Mouse (Mus musculus) cerebellum, postnatal 10 days (tissue): ENCODE results near the gene 3300002I08Rik.
A peak's percentile ranks its signal among the peaks of the same experiment; 100 is the strongest.
"Not testable (repeated sequence)": the region's sequence is repeated elsewhere in the genome, so short reads cannot be mapped to it uniquely, and the experiment has no call there.

Source experiments
- DNase-seq, 2 experiments: peaks; one replicate each; pipeline ENCODE4 v3.0.0; 2021; ENCODE audit warnings: mixed read lengths in 2 of 2

The 3300002I08Rik gene

DNA sequence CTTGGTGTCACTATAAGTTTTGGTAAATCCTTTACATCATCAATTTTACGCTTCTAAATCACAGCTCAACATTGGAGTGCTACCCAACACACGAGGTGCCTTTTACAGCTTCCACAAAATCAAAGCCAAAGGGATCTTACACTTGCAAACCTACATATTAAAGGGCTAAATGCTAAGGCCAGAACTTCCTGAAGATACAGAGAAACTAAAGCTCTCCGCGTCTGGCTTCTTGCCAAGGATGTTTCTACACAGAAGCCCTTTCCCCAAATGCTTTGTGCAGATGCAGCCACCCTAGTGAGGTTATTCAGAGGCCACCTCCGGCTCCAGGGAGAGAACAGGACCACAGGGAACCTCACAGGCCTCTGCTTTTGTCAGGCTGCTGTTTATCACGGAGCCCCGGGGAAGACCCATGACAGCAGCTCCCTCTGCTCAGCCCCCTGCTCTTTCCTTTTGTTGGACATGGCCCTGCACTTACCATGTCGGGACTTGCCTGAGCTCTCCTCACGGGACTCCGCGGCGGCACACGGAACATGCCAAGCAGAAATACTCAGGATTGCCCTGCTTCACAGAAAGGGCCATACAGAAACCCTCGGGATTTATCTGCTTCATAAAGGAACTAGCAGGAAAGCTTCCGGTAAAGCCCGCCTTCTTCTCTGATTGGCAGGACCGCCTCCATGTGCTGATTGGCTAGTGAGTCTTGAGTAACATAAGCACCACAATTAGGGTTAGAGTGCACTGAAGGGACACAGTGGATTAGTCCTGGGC lies at the start of gene 3300002I08Rik:
TSS of gene 3300002I08Rik (minus strand) at position 653 of the 765 bp plus-strand sequence.
- peak; percentile 90 to 94 for DNase-seq

DNA sequence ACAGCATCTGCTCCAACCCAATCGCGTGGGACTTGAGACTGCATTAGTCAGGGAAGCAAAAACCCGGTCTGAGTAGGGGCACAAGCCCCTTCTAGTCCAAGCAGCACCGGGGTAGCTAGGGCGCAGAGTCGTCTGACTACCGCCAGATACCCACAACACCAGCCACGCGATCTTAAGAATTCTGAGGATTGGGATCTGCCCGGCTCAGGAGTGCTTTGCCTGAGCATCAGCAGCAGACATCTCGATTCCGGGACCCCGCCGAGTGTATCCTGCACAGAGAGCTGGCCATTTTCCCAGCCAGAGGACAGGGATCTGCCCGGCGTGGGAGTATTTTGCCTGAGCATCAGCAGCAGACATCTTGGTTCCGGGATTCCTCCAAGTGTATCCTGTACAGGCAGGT lies 49.6 kb upstream of the 3300002I08Rik start:
- not testable (repeated sequence) for DNase-seq

DNA sequence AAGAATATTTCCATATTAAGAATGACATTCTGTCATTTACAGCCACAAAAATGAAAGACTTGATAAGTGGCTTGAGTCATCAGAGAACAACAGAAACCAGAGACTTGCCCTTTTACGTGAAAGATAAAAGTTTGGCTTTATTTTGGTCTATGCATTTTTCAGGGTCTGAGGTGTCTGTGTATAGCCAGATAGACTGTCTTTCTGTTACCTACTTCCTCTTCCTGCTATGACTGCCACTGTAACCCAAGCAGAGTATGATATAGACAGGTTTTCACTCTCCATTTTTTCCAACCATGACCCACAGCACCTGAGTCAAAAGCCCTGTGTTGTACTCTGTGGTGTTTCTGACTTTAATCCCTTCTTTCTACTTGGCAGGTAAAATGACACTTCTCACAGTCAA lies 27.6 kb upstream of the 3300002I08Rik start:
- DNase-seq = no peak

DNA sequence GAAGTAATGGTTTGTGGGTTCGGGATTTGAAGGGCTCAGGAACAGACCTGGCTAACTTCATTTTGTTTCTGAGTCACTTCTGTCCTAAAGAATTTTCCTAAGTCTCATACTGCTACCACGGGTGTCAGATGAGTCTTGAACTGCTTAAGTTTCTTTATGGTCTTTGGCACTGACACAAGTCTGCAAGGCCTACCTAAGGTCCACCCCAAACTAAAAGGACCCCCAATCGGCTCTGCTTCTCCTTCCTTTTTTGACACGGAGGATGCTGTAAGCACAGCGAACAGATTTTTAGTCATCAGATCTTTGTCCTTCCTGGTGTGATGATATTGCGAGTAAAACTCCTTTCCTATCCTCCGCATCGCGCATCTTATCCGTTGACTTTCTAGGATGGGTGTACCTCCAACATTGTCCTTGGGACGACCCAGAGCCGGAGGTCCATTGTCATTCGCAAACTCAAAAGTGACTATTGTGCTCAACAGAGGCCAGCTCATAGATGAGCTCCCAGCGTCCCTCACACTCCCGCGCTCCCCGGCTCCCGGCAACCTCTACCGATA lies 23.1 kb upstream of the 3300002I08Rik start:
- not testable (repeated sequence) for DNase-seq

DNA sequence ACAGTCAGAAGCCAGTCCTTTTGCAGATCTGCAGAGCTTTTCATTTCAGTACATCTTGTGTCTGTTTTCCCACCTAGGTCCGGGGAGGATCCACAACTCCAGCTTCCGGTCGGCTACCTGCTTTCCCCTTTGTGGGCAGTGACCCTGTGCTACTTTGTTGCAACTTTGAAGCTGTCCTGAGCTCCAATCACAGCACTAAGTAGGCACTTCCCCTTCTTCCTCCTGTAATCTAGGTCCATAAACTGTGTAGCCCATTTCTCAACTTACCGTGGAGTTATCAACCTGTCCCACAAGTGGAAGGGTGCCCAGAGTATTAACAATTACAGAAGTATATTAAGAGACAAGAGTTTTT lies 289 bp upstream of the 3300002I08Rik start:
- DNase-seq = no peak

DNA sequence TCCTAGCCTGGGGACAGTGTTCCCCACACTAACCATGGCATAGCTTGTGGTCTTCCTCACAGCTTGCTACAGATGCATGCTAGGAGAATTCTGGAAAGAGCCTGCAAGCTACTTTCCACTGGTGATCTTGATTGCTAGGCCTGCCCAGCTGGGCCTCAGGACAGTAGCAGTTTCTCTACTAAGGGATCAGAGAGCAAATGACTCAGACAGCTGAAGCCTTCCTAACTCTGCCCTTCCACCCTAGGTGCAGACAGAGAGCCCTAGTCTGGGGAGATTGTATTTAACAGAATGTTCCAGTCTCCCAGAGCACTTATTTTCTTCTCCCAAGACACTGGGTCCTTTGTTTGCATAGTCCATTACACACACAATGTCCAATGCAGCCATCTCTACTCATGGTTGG lies 5.4 kb downstream of the 3300002I08Rik start:
- not testable (repeated sequence) for DNase-seq

DNA sequence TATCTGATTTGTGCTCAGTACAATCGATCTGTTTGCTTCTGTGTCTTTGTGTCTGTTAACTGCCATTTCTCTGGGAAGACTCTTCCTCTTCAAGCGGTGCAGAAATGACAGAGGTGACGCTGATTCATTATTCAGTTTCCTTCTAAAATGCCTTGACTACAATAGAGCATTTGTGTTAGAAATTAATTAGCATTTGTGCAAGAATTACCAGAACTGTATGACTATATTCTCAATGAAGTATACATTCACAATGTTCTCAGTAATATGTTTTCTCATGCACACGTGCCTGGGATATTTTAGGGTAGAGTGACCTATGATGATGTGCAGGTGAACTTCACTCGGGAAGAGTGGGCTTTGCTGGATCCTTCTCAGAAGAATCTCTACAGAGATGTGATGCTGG lies 39.2 kb downstream of the 3300002I08Rik start, which contains the start of gene Gm10130:
TSS of gene Gm10130 (plus strand) at position 301 of the 400 bp plus-strand sequence.
- DNase-seq = no peak

DNA sequence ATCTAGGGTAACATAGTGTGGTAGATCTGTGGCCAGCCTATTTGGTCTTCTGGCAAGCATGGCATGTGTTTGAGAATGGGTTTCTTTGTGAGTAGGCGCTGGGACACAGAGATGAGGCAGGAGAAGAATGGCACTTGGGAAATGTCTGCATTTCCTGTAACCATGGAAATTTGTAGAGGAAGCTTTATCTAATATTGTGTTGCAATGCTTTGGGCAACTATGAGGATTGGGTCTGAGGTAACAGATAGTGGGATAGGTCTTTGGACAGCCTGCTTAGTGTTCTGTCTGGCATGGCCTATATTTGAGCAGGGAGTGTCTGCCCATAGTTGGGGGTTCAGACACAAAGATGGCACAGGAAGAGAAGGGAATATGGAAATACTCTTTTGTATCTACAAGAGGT lies 43.6 kb downstream of the 3300002I08Rik start:
- no peak for DNase-seq

DNA sequence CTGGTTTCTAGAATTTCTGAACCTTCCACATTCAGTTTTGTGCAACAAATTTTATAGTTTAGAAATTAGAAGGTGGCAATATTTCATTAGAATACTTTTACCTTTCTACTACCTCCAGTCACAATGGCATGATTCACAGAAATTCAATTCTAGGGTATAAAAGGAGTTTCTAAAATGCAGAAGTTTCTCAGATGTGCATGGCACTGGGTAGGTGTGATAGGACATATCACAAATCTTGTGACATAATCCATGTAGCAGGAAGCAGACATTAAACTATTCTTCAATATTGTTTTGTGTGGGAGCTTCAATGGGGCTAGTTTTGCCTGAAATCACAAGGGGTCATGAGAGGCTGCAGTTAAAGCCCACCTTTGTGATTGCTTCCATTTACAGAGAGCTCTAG lies 46.4 kb downstream of the 3300002I08Rik start:
- DNase-seq = no peak

DNA sequence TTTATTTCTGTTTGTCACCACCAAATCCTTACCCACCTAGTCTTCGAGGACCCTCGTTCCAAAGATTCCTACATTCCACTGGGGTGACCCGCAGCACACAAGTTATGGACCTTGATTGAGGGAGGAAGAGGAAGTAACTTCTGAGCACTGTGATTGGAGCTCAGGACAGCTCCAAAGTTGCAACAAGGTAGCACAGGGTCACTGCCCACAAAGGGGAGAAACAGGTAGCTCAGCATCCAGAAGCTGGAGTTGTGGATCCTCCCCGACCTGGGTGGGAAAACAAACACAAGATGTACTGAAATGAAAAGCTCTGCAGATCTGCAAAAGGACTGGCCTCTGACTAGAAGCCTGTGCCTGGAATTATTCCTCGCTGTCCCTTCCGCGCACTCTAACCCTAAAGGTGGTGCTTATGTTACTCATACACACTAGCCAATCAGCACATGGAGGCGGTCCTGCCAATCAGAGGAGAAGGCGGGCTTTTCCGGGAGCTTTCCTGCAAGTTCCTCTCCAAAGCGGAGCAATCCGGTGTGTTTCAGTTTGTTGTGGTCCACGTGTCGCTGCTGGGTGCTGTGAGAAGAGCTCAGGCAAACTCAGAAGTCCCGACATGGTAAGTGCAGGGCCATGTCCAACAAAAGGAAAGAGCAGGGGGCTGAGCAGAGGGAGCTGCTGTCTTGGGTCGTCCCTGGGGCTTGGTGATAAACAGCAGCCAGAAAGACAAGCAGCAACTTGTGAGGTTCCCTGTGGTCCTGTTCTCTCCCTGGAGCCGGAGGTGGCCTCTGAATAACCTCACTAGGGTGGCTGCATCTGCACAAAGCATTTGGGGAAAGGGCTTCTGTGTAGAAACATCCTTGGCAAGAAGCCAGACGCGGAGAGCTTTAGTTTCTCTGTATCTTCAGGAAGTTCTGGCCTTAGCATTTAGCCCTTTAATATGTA lies 51.3 kb downstream of the 3300002I08Rik start:
- DNase-seq = peak; percentile 89 to 94

DNA sequence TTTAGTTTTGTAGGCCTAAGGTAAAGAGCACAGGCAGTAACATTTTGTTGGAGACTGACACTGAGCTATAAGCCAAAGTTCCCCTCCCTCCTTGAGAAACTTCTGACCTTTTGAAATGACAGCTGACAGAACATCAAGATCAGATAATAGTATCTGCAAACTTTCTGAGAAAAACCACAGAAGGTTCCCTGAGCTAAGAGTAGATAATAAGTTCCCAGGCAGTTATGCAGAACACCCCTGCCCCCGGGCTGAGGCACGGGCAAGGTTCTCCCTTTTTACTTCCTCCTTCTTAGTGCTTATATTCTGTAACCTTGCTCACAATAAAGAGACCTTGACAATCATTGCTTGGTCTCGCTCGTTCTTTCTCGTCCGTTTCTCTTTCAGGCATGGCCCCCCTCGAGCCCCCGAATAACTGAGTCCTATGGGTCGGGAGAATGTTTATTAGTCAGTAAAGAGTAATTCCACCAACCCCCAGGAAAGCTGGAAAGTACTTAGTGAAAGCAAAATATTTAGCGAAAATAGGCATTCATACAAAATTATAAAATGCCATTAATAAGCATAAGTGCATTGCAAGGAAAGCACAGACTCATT lies 55.3 kb downstream of the 3300002I08Rik start:
- DNase-seq = no peak

DNA sequence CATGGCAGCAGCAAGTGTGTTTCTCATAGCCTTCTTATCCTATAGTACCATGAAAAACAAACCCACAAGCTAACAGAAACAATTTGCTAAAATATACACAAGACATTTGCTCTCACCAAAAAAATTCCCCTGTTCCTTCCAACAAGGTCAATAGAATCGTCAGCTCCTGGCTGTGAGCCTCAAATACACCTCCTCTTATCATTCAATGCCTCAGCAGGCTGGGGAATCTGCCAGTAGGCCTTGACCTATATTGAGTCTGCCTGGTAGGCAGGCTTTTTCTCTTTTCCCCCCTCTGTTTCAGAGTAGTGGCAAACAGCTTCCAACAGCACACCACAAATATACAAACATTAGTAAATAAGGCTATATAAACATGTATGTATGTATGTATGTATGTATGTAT lies 63.5 kb downstream of the 3300002I08Rik start:
- DNase-seq = no peak

DNA sequence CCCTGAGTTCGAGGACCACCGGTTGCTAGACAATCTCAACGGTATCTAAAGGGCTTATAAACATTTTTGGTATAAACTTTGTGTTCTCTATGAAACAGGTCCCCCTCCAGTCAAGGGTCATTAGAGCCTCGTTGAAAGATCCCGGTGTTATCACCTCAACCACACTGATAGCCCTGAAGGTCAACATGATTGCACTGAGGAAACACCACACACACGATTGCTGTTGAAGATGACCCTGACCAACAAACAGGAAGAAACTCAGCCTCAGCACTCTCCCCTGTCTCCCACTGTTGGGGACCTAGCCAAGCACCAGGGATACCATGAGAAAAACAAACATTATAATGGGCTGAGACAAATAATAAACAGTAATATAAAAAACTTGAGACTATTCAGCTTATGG lies 68.9 kb downstream of the 3300002I08Rik start:
- DNase-seq = no peak
